Mouse (Mus musculus): ENCODE data around the gene Peg3.
"Not testable (repeated sequence)": the region's sequence is repeated elsewhere in the genome, so short reads cannot be mapped to it uniquely, and the experiment has no call there.

The Peg3 gene

GRCm38 (mm10) chr7:6730241-6730640, at the start of gene Peg3, which contains the start of gene Usp29:
Gene Peg3 (minus strand): TSS chr7:6730431.
Gene Usp29 (plus strand): TSS chr7:6730578.
- DNase-seq (ENCODE audit: low read depth), result no peak

GRCm38 (mm10) chr7:6779172-6779571, 48.9 kb upstream of the Peg3 start:
- no peak for DNase-seq (ENCODE audit: low read depth)

- DNase-seq (ENCODE audit: low read depth), result no peak
Measured at GRCm38 (mm10) chr7:6777689-6778088, 47.5 kb upstream of the Peg3 start.

- DNase-seq (ENCODE audit: low read depth), result no peak
Measured at GRCm38 (mm10) chr7:6777107-6777506, 46.9 kb upstream of the Peg3 start.

GRCm38 (mm10) chr7:6776314-6777059, 46.3 kb upstream of the Peg3 start:
- no peak for DNase-seq (ENCODE audit: low read depth)

GRCm38 (mm10) chr7:6773865-6774413, 43.7 kb upstream of the Peg3 start:
- DNase-seq (ENCODE audit: low read depth), result not testable (repeated sequence)

GRCm38 (mm10) chr7:6770286-6770685, 40.1 kb upstream of the Peg3 start:
- no peak for DNase-seq (ENCODE audit: low read depth)

- no peak for DNase-seq (ENCODE audit: low read depth)
Measured at GRCm38 (mm10) chr7:6765240-6765639, 35.0 kb upstream of the Peg3 start.

- DNase-seq (ENCODE audit: low read depth), result no peak
Measured at GRCm38 (mm10) chr7:6760170-6760569, 29.9 kb upstream of the Peg3 start.

GRCm38 (mm10) chr7:6759698-6760097, 29.5 kb upstream of the Peg3 start:
- DNase-seq (ENCODE audit: low read depth), result no peak

- DNase-seq (ENCODE audit: low read depth), result no peak
Measured at GRCm38 (mm10) chr7:6756777-6757291, 26.6 kb upstream of the Peg3 start.

- DNase-seq (ENCODE audit: low read depth), result no peak
Measured at GRCm38 (mm10) chr7:6753440-6753839, 23.2 kb upstream of the Peg3 start.

GRCm38 (mm10) chr7:6749196-6749595, 19.0 kb upstream of the Peg3 start:
- no peak for DNase-seq (ENCODE audit: low read depth)

- DNase-seq (ENCODE audit: low read depth), result no peak
Measured at GRCm38 (mm10) chr7:6744281-6744904, 14.2 kb upstream of the Peg3 start.

- DNase-seq (ENCODE audit: low read depth), result no peak
Measured at GRCm38 (mm10) chr7:6736060-6736459, 5.8 kb upstream of the Peg3 start.

- no peak for DNase-seq (ENCODE audit: low read depth)
Measured at GRCm38 (mm10) chr7:6731930-6732329, 1.7 kb upstream of the Peg3 start.

- no peak for DNase-seq (ENCODE audit: low read depth)
Measured at GRCm38 (mm10) chr7:6731373-6731772, 1.1 kb upstream of the Peg3 start.

- DNase-seq (ENCODE audit: low read depth), result no peak
Measured at GRCm38 (mm10) chr7:6730801-6731200, 570 bp upstream of the Peg3 start.

- no peak for DNase-seq (ENCODE audit: low read depth)
Measured at GRCm38 (mm10) chr7:6729061-6729817, 992 bp downstream of the Peg3 start.

GRCm38 (mm10) chr7:6728263-6728931, 1.8 kb downstream of the Peg3 start:
- DNase-seq (ENCODE audit: low read depth), result no peak

GRCm38 (mm10) chr7:6727351-6728121, 2.7 kb downstream of the Peg3 start:
- DNase-seq (ENCODE audit: low read depth), result no peak
